Mouse (Mus musculus) hindbrain, embryonic 11.5 days (tissue): ENCODE results near the gene Grsf1. TPM values are rescaled to one million over a fixed set of nuclear protein-coding genes. Genes with fewer than 3 reads are reported as not detected.

Source experiments
- ATAC-seq: fragments of 200-750 bp; cut with Nextera tagmentation; 2 replicates; pipeline ENCODE4 v1.8.0; 2017; ENCODE audit warnings: mild to moderate bottlenecking, moderate TSS enrichment, moderate library complexity; ENCODE audit not compliant: low FRiP score
- DNase-seq: peaks from one replicate; pipeline ENCODE4 v3.0.0-alpha.2; 2015; ENCODE audit warnings: low spot score
- H3K27ac ChIP-seq: fragments of 300-500 bp; sonication (generic); 2 replicates; pipeline ENCODE4 v1.5.1; 2014; ENCODE audit warnings: mild to moderate bottlenecking, low read depth, low read length
- H3K27me3 ChIP-seq: fragments of 300-500 bp; sonication (generic); 2 replicates; pipeline ENCODE4 v1.6.1; 2014; ENCODE audit warnings: mild to moderate bottlenecking, low read length, moderate library complexity, mixed read lengths; ENCODE audit not compliant: control insufficient read depth, insufficient read depth
- H3K36me3 ChIP-seq: fragments of 300-500 bp; sonication (generic); 2 replicates; pipeline ENCODE4 v1.6.1; 2014; ENCODE audit warnings: mild to moderate bottlenecking, low read length, moderate library complexity, mixed read lengths; ENCODE audit not compliant: control insufficient read depth, insufficient read depth
- H3K4me1 ChIP-seq: fragments of 300-500 bp; sonication (generic); replicated peaks from 2 replicates; pipeline ENCODE4 v1.6.1; 2014; ENCODE audit warnings: low read length, mixed read lengths; ENCODE audit not compliant: control insufficient read depth, insufficient read depth
- H3K4me2 ChIP-seq: fragments of 300-500 bp; sonication (generic); replicated peaks from 2 replicates; pipeline ENCODE4 v1.6.1; 2014; ENCODE audit warnings: mild to moderate bottlenecking, low read depth, low read length
- H3K4me3 ChIP-seq: fragments of 300-500 bp; sonication (generic); 2 replicates; pipeline ENCODE4 v1.5.1; 2014; ENCODE audit warnings: low read depth, low read length
- H3K9ac ChIP-seq: fragments of 300-500 bp; sonication (generic); 2 replicates; pipeline ENCODE4 v1.6.1; 2014; ENCODE audit warnings: low read depth, low read length
- H3K9me3 ChIP-seq: fragments of 300-500 bp; sonication (generic); 2 replicates; pipeline ENCODE4 v1.6.1; 2016; ENCODE audit warnings: low read length; ENCODE audit not compliant: control insufficient read depth
- WGBS: fragments of 180-500 bp; shearing (Covaris S2); extraction: QIAGEN DNeasy Blood & Tissue Kit; methylation state at CpG from one replicate; pipeline ENCODE4 v1.1.7; 2014; 5-methylcytosine and 5-hydroxymethylcytosine counted together
- polyA plus RNA-seq: library from polyadenylated mRNA; unstranded; fragments of >200 nt; fragmentation: Nextera tagmentation; extraction: Ambion mirVana; gene quantifications from 2 replicates; pipeline ENCODE4 v1.2.1, GENCODE M21; 2014

Grsf1 gene
- polyA plus RNA-seq, result 96.5 and 111 TPM in 2 replicates

DNA sequence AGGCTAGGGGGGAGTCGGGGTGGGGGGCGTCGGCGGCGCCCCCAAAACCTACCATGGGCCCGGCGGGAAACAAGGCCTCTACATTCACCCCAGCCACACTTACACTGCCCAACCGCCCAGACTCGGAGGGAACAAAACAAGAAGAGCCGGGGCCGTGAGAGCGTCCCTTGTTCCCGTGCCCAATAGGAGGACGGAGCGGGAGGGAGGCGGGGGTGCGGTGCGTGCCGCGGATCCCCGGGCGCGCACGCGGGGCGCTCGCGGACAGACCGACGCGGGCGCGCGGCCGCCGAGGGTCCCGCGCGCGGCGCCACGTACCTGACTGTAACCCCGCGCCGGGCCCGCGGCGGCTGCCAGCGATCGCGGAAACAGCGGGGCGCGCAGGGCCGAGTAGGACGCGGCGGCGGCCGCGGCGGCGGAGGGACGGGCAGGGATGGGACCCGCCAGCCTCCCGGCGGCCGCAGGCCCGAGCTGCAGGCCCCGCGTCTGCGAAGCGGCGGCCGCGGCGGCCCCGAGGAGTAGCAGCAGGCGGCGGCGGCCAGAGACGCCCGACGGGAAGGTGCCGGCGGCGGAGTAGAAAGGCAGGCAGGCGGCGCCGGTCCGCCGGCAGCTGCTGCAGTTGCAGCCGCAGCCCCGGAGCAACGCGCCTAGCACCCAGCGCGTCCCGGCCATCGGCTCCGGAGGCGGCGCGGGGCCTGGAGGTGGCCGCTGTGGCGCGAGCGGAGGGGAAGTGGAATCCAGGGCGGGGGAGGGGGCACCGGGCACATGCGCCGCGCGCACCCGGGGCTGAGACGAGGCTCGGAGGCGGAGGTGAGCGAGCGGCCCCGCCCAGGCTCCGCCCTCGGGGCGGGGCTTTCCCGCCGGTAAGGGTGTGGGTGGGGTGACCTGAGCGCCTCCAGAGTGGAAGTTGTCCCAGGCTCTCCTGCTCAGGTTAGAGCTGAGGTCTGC, at the start of gene Grsf1:
Grsf1 (minus strand) TSS at position 729 of the 945 bp plus-strand sequence.
- WGBS, result 0% methylated on average over 58 of the region's 127 CpGs
- Histone ChIP-seq H3K9me3 (no peaks in the 10 kb centered on the region), H3K4me3 (peak within 1 kb of the TSS; percentile 96), H3K36me3 (no peaks in the 10 kb centered on the region), H3K9ac (peak within 1 kb of the TSS; percentile 95), H3K27me3 (no peaks in the 10 kb centered on the region), H3K27ac (peak within 1 kb of the TSS; percentile 96), H3K4me2 (peak within 1 kb of the TSS; percentile 69), H3K4me1 (peaks cover 3% of the 10 kb centered on the region; the same call in 1 of the 2 replicates)
- ATAC-seq (peak; percentile 93), DNase-seq (peak; percentile 93)

DNA sequence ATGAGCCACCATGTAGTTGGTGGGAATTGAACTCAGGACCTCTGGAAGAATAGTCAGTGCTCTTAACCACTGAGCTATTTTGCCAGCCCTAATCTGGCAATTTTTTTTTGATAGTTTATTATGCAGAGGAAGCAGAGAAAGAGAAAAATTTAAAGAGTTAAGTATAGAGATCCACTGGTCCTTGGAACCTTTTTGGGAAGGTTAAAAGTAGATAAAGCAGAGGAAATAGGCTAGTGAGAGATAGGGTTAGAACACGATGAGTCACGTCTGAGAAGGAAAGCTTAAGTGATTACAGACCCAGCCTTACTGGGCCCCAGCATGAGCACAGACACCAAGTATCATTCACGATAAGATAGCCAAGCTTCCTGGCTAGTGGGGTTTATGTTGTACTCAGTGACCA, 48.1 kb upstream of the Grsf1 start:
- ATAC-seq (no peak), DNase-seq (no peak)
- H3K4me3 ChIP-seq, result no peak overlapping the region
- H3K36me3 ChIP-seq, result no peaks in the 10 kb centered on the region
- 86% methylated on average over 3 of the region's 3 CpGs for WGBS
- no peak overlapping the region for H3K27ac ChIP-seq
- no peak overlapping the region for H3K9ac ChIP-seq
- H3K4me1 ChIP-seq, result 0 out of 2 replicates have a peak, but pooled peaks cover 2% of the 10 kb centered on the region
- no peaks in the 10 kb centered on the region for H3K27me3 ChIP-seq
- no peaks in the 10 kb centered on the region for H3K9me3 ChIP-seq
- no peak overlapping the region for H3K4me2 ChIP-seq

DNA sequence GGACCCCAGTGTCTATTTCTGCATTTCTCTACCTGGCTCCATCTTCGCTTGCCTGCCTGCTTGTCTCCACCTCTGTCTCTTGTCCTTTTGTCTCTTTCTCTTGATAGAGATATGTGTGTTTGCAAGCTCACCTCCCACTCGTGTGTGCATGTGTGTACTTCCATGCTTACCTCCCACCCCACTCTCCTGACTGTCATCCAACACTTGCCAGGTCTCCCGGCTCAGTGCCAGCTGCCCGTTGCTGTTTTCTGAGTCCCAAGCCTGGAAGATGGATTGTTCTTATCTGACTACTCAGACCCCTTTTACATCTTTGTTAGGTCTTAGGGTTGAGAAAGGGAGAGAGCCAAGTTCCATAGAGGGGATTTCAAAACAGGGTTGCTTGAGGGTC, 46.2 kb upstream of the Grsf1 start:
- Histone ChIP-seq H3K4me2 (peak overlapping the region; percentile 96), H3K36me3 (no peaks in the 10 kb centered on the region), H3K9ac (peak overlapping the region; percentile 91), H3K9me3 (no peaks in the 10 kb centered on the region), H3K4me1 (0 out of 2 replicates have a peak, but pooled peaks cover 2% of the 10 kb centered on the region), H3K4me3 (peak overlapping the region; percentile 67), H3K27ac (no peak overlapping the region), H3K27me3 (no peaks in the 10 kb centered on the region)
- DNase-seq (no peak), ATAC-seq (no peak)
- WGBS, result 42% methylated on average over 4 of the region's 4 CpGs

DNA sequence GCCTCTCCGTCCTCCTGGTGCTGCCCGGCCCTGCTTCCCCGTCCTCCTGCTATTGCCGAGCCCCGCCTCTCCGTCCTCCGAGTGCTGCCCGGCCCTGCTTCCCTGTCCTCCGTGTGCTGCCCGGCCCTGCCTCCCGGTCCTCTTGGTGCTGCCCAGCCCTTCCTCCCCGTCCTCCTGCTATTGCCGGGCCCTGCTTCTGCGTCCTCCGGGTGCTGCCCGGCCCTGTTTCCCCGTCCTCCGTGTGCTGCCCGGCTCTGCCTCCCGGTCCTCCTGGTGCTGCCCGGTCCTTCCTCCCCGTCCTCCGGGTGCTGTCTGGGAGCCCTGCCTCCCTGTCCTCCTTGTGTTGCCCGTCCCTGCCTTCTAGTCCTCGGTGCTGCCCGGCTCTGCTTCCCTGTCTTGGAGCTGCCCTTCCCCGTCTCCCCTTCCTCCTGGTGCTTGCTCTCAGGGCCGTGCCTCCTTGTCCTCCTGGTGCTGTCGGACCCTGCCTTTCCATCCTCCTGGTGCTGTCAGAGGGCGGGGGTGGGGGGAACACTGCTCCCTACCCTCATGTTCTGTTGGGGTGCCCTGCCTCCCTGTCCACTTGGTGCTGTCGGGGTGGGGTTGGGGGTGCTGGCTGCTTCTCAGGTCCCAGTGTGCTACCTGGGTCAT, 45.7 kb upstream of the Grsf1 start:
- Histone ChIP-seq H3K36me3 (no peaks in the 10 kb centered on the region), H3K4me2 (peak overlapping the region; percentile 96), H3K9me3 (no peaks in the 10 kb centered on the region), H3K4me3 (peak overlapping the region; percentile 67), H3K27ac (peak overlapping the region; percentile 79; the same call in 1 of the 2 replicates), H3K4me1 (0 out of 2 replicates have a peak, but pooled peaks cover 2% of the 10 kb centered on the region), H3K27me3 (no peaks in the 10 kb centered on the region), H3K9ac (peak overlapping the region; percentile 91)
- WGBS, result 4% methylated on average over 31 of the region's 31 CpGs
- ATAC-seq, result peak; percentile 17; the same call in 1 of the 2 replicates
- peak; percentile 53 for DNase-seq

DNA sequence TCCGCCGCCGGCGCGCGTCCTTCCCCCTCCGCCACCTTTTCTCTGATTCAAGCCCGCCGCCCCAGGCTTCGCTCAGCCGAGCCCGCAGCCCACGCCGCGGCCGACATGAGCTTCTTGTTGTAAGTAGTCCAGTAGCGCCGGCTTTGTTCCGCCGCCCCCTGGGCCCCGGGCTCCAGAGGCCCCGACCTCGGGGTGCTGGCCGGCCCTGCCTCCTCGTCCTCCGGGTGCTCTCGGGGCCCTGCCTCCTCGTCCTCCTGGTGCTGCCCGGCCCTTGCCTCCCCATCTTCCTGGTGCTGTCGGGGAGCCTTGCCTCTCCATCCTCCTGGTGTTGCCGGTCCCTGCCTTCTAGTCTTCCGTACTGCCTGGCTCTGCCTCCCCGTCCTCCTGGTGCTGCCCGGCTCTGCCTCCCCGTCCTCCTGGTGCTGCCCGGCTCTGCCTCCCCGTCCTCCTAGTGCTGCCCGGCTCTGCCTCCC, 45.1 kb upstream of the Grsf1 start:
- ATAC-seq (peak; percentile 83), DNase-seq (no peak)
- peak overlapping the region; percentile 79 for H3K27ac ChIP-seq
- H3K4me2 ChIP-seq, result peak overlapping the region; percentile 96
- H3K9me3 ChIP-seq, result no peaks in the 10 kb centered on the region
- under 1% methylated on average over 32 of the region's 38 CpGs for WGBS
- H3K36me3 ChIP-seq, result no peaks in the 10 kb centered on the region
- peak overlapping the region; percentile 91 for H3K9ac ChIP-seq
- H3K4me1 ChIP-seq, result 0 out of 2 replicates have a peak, but pooled peaks cover 2% of the 10 kb centered on the region
- no peaks in the 10 kb centered on the region for H3K27me3 ChIP-seq
- peak overlapping the region; percentile 67 for H3K4me3 ChIP-seq

DNA sequence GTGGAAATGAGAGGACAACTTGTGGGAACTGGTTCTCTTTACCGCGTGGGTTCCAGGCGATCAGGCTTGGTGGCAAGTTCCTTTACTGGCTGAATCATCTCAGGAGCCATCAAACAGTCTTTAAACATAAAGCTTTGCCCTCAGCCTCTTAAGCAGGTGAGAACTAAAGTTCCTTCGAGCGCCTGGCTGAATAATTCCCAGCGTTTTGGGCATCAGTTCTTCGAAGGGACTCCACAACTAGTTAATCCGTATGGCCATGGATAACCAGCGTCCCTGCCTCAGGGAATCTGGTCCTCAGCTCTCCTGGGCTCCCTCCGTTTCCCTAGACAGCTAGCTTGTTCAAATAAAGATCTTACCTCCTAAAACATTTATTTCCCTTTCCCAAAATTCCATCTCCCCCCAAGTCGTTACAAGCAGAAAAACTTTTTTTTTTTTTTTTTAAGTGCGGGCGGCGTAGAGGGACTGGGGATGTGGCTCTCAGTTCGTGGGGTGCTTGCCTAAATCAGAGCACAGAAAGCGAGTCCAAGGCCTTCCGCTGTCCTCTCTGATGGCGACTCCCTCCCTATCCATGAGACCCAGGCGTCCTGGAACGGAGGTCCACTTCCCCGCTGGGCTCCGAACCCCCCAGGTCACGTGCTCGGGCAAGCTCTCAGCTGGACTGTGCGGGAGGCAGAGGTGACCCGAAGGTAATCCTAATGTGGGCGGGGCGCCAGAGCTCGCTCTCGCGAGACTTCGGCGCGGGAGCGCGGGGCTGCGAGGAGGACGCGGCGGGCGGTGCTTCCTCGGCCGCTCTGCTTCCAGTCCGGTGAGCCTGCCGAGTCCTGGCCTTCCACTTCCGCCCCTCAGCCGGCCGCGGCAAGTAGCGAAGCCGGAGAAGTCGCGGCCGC, 44.4 kb upstream of the Grsf1 start, which contains the start of gene Mob1b:
Mob1b (plus strand) TSS at position 740 of the 887 bp plus-strand sequence.
- WGBS, result under 1% methylated on average over 54 of the region's 54 CpGs
- Histone ChIP-seq H3K27me3 (no peaks in the 10 kb centered on the region), H3K4me1 (0 out of 2 replicates have a peak, but pooled peaks cover 2% of the 10 kb centered on the region), H3K4me2 (peak within 1 kb of the TSS; percentile 96), H3K36me3 (no peaks in the 10 kb centered on the region), H3K9ac (peak within 1 kb of the TSS; percentile 91), H3K9me3 (no peaks in the 10 kb centered on the region), H3K27ac (peak within 1 kb of the TSS; percentile 79), H3K4me3 (peak within 1 kb of the TSS; percentile 67)
- ATAC-seq (peak; percentile 98), DNase-seq (peak; percentile 97)

DNA sequence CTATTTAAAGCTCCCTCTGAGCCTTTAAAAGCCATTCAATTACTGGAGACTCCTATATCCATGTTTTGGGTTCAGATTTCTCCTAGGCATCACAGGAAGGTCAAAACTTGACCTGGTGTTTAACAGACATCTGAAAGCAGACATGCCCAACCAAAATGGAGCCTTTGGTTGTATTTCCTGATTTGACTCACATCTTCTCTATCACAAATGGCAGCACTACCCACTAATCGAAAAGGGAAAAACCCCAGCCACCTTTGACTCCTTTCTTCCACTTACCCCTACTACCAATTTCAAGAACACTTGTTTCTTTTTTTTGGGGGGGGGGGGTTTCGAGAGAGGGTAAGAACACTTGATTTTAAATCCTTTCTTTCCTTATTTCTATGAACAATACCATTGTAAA, 41.0 kb upstream of the Grsf1 start:
- no peak overlapping the region for H3K27ac ChIP-seq
- no peak overlapping the region for H3K4me2 ChIP-seq
- H3K4me3 ChIP-seq, result no peak overlapping the region
- H3K4me1 ChIP-seq, result 0 out of 2 replicates have a peak, but pooled peaks cover under 1% of the 10 kb centered on the region
- H3K27me3 ChIP-seq, result no peaks in the 10 kb centered on the region
- no peaks in the 10 kb centered on the region for H3K9me3 ChIP-seq
- H3K9ac ChIP-seq, result no peak overlapping the region
- ATAC-seq, result no peak
- 93% methylated on average over 2 of the region's 2 CpGs for WGBS
- no peaks in the 10 kb centered on the region for H3K36me3 ChIP-seq
- DNase-seq, result no peak

DNA sequence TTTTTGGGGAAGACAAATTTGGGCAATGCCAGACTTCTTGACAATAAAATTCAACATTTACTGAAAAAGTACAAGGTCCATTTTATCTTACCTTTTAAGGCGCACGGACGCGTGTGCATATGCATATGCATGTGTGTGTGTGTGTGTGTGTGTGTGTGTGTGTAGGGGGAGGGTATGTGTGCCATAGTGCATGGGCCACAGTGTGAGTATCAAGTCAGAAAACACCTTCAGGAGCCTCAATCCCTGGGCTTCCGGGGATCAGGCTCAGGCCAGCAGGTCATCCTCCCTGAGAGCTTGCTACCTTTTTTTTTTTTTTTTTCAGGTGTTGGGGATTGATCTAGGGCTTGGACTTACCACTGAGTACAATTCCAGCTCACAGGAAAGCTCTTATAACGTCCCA, 36.4 kb upstream of the Grsf1 start:
- ATAC-seq (no peak), DNase-seq (no peak)
- Histone ChIP-seq H3K4me1 (no peaks in the 10 kb centered on the region), H3K27ac (no peak overlapping the region), H3K27me3 (no peaks in the 10 kb centered on the region), H3K36me3 (no peaks in the 10 kb centered on the region), H3K4me2 (no peak overlapping the region), H3K4me3 (no peak overlapping the region), H3K9ac (no peak overlapping the region), H3K9me3 (no peaks in the 10 kb centered on the region)
- 75% methylated on average over 6 of the region's 6 CpGs for WGBS
